9 mouse cellular contexts compared by ENCODE assay signal in the genomic region with DNA sequence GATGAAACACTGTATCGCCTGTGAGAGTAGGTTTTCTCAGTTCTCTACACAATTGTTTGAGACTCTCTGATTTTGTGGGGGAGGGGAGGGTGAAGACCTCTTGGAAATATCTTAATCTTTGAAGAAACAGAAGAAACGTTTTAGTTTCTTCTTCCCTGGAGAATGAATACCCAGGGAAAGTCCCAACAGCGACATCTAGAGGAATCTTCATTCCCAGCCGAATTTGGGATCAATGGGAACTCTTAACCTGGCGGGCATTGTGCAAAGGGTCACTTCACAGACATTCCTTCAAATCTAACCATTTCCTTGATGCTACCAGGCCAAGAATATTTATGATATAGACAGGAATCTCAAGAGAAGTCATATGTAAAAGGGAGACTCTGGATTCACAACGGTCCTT. TPM values are rescaled to one million over a fixed set of nuclear protein-coding genes. Genes with fewer than 3 reads are reported as not detected.
A peak's percentile ranks its signal among the peaks of the same experiment; 100 is the strongest.
DNase-seq lines count a peak whose midpoint lies in the region; ATAC-seq and TF ChIP-seq lines count a peak whose summit lies in the region.
"Had no signal": no experiment of that assay in that cellular context is flagged by ENCODE, and none has a peak within 500 bp of the region (broad histone marks: within the 10 kb centered on the region; RNA-seq: fewer than 3 reads in every experiment).

No protein-coding gene starts in this region.

- no peaks in the 10 kb centered on the region for H3K9me3 ChIP-seq in heart, embryonic 10.5 days
- no peaks in the 10 kb centered on the region for H3K9me3 ChIP-seq in embryonic facial prominence, embryonic 11.5 days (replicated peaks; ENCODE audit: control insufficient read depth, low read length)
- no peaks in the 10 kb centered on the region for H3K9me3 ChIP-seq in limb, embryonic 14.5 days (ENCODE audit: control insufficient read depth, low read length)

- no peaks in the 10 kb centered on the region for H3K36me3 ChIP-seq in heart, embryonic 10.5 days
- no peaks in the 10 kb centered on the region for H3K36me3 ChIP-seq in embryonic facial prominence, embryonic 11.5 days (replicated peaks; ENCODE audit: control insufficient read depth, insufficient read depth, low read depth, low read length)
- H3K36me3 ChIP-seq in limb, embryonic 14.5 days (ENCODE audit: control insufficient read depth, insufficient read depth, low read length), result no peaks in the 10 kb centered on the region

- no peaks in the 10 kb centered on the region for H3K4me1 ChIP-seq in heart, embryonic 10.5 days
- H3K4me1 ChIP-seq in embryonic facial prominence, embryonic 11.5 days (ENCODE audit: control insufficient read depth, insufficient read depth, low read length), result no peaks in the 10 kb centered on the region
- no peaks in the 10 kb centered on the region for H3K4me1 ChIP-seq in limb, embryonic 14.5 days (ENCODE audit: control insufficient read depth, insufficient read depth, low read length)

- H3K4me2 ChIP-seq in embryonic facial prominence, embryonic 11.5 days (ENCODE audit: low read depth, low read length), result no peak overlapping the region
- no peak overlapping the region for H3K4me2 ChIP-seq in limb, embryonic 14.5 days (replicated peaks; ENCODE audit: low read depth, low read length, severe bottlenecking)

- H3K27ac ChIP-seq in heart, embryonic 10.5 days, result no peak overlapping the region
- no peak overlapping the region for H3K27ac ChIP-seq in embryonic facial prominence, embryonic 11.5 days (replicated peaks; ENCODE audit: low read depth, low read length)
- H3K27ac ChIP-seq in limb, embryonic 14.5 days (replicated peaks; ENCODE audit: low read depth, low read length), result no peak overlapping the region

- TF ChIP-seq POLR2A in limb, embryonic 14.5 days (IDR thresholded peaks at IDR 0.05; ENCODE audit: borderline replicate concordance, extremely low read depth, insufficient read depth, insufficient read length), result no peak

- H3K27me3 ChIP-seq in heart, embryonic 10.5 days (ENCODE audit: insufficient read depth, poor library complexity, severe bottlenecking), result peaks cover 43% of the 10 kb centered on the region; the same call in 1 of the 2 replicates
- H3K27me3 ChIP-seq in embryonic facial prominence, embryonic 11.5 days (ENCODE audit: control insufficient read depth, insufficient read depth, low read length), result no peaks in the 10 kb centered on the region
- H3K27me3 ChIP-seq in limb, embryonic 14.5 days (ENCODE audit: control insufficient read depth, insufficient read depth, low read length), result no peaks in the 10 kb centered on the region

- H3K9ac ChIP-seq in embryonic facial prominence, embryonic 11.5 days (replicated peaks; ENCODE audit: low read length), result no peak overlapping the region
- no peak overlapping the region for H3K9ac ChIP-seq in limb, embryonic 14.5 days (ENCODE audit: low read depth, low read length, severe bottlenecking)

- H3K4me3 ChIP-seq in heart, embryonic 10.5 days, result no peak overlapping the region
- H3K4me3 ChIP-seq in embryonic facial prominence, embryonic 11.5 days (ENCODE audit: low read depth, low read length), result no peak overlapping the region
- H3K4me3 ChIP-seq in limb, embryonic 14.5 days (replicated peaks; ENCODE audit: low read length), result no peak overlapping the region

- 25% methylated on average over 6 of the region's 6 CpGs for WGBS in heart, embryonic 10.5 days
- 21% methylated on average over 6 of the region's 6 CpGs for WGBS in embryonic facial prominence, embryonic 11.5 days
- WGBS in limb, embryonic 14.5 days, result 29% methylated on average over 6 of the region's 6 CpGs

- ATAC-seq in embryonic facial prominence, embryonic 11.5 days (replicated peaks; ENCODE audit: insufficient number of reproducible peaks, low FRiP score, low TSS enrichment, low read depth), result no peak
- ATAC-seq in limb, embryonic 14.5 days (ENCODE audit: low FRiP score, low read depth), result no peak

- DNase-seq in heart, adult 8-10 months (ENCODE audit: low spot score), result peak; percentile 24
- no peak for DNase-seq in heart, embryonic 10.5 days (ENCODE audit: low spot score)
- DNase-seq in ovary, postnatal 14 days (ENCODE audit: low spot score), result peak; percentile 27
- DNase-seq in ovary, postnatal 36 days (ENCODE audit: low spot score), result no peak
- peak; percentile 80 for DNase-seq in embryonic facial prominence, embryonic 11.5 days (ENCODE audit: low spot score)
- DNase-seq in limb, embryonic 14.5 days (ENCODE audit: low spot score), result peak; percentile 59
- DNase-seq in urinary bladder, adult 2 months (ENCODE audit: low spot score), result no peak
- DNase-seq in spleen, postnatal 36 days (ENCODE audit: low spot score in 2 of 2), result no peak

RNA-seq across cellular contexts. Expression of a gene that starts 17.2 kb away (rescaled TPM):
- total RNA-seq in heart, adult 8-10 months (2022), result under 1 TPM in 1 of 4 experiments, not detected in 3; 0.06 TPM
- polyA plus RNA-seq in heart, embryonic 10.5 days (2016; fragmentation: Nextera tagmentation; extraction: Ambion mirVana), result not detected in 2 replicates
- polyA plus RNA-seq in embryonic facial prominence, embryonic 11.5 days (2014; fragmentation: Nextera tagmentation; extraction: Ambion mirVana), result not detected in 2 replicates
- polyA plus RNA-seq in limb, embryonic 14.5 days (2012; rRNA removed), result 0.03 and 0.04 TPM in 2 replicates
- 0.06 TPM in 1 of 2 replicates, not detected in the other for polyA plus RNA-seq in limb, embryonic 14.5 days (2014; fragmentation: Nextera tagmentation; extraction: Ambion mirVana)
- polyA plus RNA-seq in urinary bladder, adult 2 months (2012; rRNA removed), result 0.28 and 0.52 TPM in 2 replicates
- polyA plus RNA-seq: stomach, embryonic 16.5 days had no signal

Comparison
In these comparisons a context has a peak if more than half of its experiments do, and no peak if none do; other contexts are left out.
1. DNase-seq: peak in heart, adult 8-10 months (single experiment), ovary, postnatal 14 days (single experiment), embryonic facial prominence, embryonic 11.5 days (single experiment) and limb, embryonic 14.5 days (single experiment); none in heart, embryonic 10.5 days (single experiment), ovary, postnatal 36 days (single experiment), urinary bladder, adult 2 months (single experiment) and spleen, postnatal 36 days (0 of 2).